Mouse (Mus musculus): Measurements from ENCODE around the gene Ap1m2. TPM values are rescaled to one million over a fixed set of nuclear protein-coding genes. Genes with fewer than 3 reads are reported as not detected.
A peak's percentile ranks its signal among the peaks of the same experiment; 100 is the strongest.

The Ap1m2 gene
- 0.06 and 0.07 TPM in 2 replicates for polyA plus RNA-seq (2012; rRNA removed)
- polyA plus RNA-seq (2014; fragmentation: Nextera tagmentation; extraction: Ambion mirVana): 0.16 and 0.24 TPM in 2 replicates

GRCm38 (mm10) chr9:21312134-21312533 lies at the start of gene Ap1m2:
Gene Ap1m2 (minus strand): TSS chr9:21312337.
- no peak within 1 kb of the TSS for H3K9ac ChIP-seq (replicated peaks)
- no peak for DNase-seq (ENCODE audit: low read depth in 3 of 3, low spot score in 3 of 3)
- no peak within 1 kb of the TSS for H3K4me3 ChIP-seq (ENCODE audit: insufficient read depth in 1 of 2, low read depth in 2 of 2, low read length in 2 of 2)
- H3K4me2 ChIP-seq (ENCODE audit: low read depth): no peak within 1 kb of the TSS; the same call in 1 of the 2 replicates
- no peaks in the 10 kb centered on the region for H3K9me3 ChIP-seq (ENCODE audit: control insufficient read depth, low read length)
- 26% methylated on average over 33 of the region's 35 CpGs for WGBS (ENCODE audit: insufficient replicate concordance)
- peaks cover 13% of the 10 kb centered on the region for H3K27me3 ChIP-seq (ENCODE audit: control insufficient read depth, insufficient read depth, low read length)
- no peaks in the 10 kb centered on the region for H3K36me3 ChIP-seq (replicated peaks; ENCODE audit: control insufficient read depth, insufficient read depth, low read depth)
- no peak for ATAC-seq (ENCODE audit: insufficient read depth)
- TF ChIP-seq CTCF (IDR thresholded peaks at IDR 0.05; ENCODE audit: low read depth) (no peak), EP300 (IDR thresholded peaks at IDR 0.05; ENCODE audit: low read depth) (no peak)
- no peak within 1 kb of the TSS for H3K27ac ChIP-seq
- peaks cover 8 to 21% of the 10 kb centered on the region in 2 experiments for H3K4me1 ChIP-seq (replicated peaks; ENCODE audit: control insufficient read depth in 2 of 2, insufficient read depth in 2 of 2, low read length in 1 of 2)

GRCm38 (mm10) chr9:21356981-21357718 lies 45.0 kb upstream of the Ap1m2 start:
- Histone ChIP-seq H3K9ac (replicated peaks) (no peak overlapping the region), H3K4me1 (replicated peaks; ENCODE audit: control insufficient read depth in 2 of 2, insufficient read depth in 2 of 2, low read length in 1 of 2) (0 out of 4 replicates have a peak, but pooled peaks cover 0 to 5% of the 10 kb centered on the region in 2 experiments), H3K9me3 (ENCODE audit: control insufficient read depth, low read length) (no peaks in the 10 kb centered on the region), H3K4me3 (ENCODE audit: insufficient read depth in 1 of 2, low read depth in 2 of 2, low read length in 2 of 2) (no peak overlapping the region), H3K27me3 (ENCODE audit: control insufficient read depth, insufficient read depth, low read length) (no peaks in the 10 kb centered on the region), H3K36me3 (replicated peaks; ENCODE audit: control insufficient read depth, insufficient read depth, low read depth) (no peaks in the 10 kb centered on the region), H3K27ac (no peak overlapping the region), H3K4me2 (ENCODE audit: low read depth) (no peak overlapping the region)
- ATAC-seq (ENCODE audit: insufficient read depth) (no peak), DNase-seq (ENCODE audit: low read depth in 3 of 3, low spot score in 3 of 3) (peak; percentile 53 to 60 (median 55))
- WGBS (ENCODE audit: insufficient replicate concordance): 0% methylated on average over 1 of the region's 1 CpGs
- peak; percentile 83 for TF ChIP-seq CTCF (IDR thresholded peaks at IDR 0.05; ENCODE audit: low read depth)
- TF ChIP-seq EP300 (IDR thresholded peaks at IDR 0.05; ENCODE audit: low read depth): no peak

GRCm38 (mm10) chr9:21354796-21355195 lies 42.7 kb upstream of the Ap1m2 start:
- H3K4me2 ChIP-seq (ENCODE audit: low read depth): no peak overlapping the region
- WGBS (ENCODE audit: insufficient replicate concordance): 75% methylated on average over 6 of the region's 6 CpGs
- ATAC-seq (ENCODE audit: insufficient read depth): no peak
- H3K27ac ChIP-seq: no peak overlapping the region
- 0 out of 4 replicates have a peak, but pooled peaks cover 1 to 5% of the 10 kb centered on the region in 2 experiments for H3K4me1 ChIP-seq (replicated peaks; ENCODE audit: control insufficient read depth in 2 of 2, insufficient read depth in 2 of 2, low read length in 1 of 2)
- TF ChIP-seq EP300 (IDR thresholded peaks at IDR 0.05; ENCODE audit: low read depth): no peak
- no peak for TF ChIP-seq CTCF (IDR thresholded peaks at IDR 0.05; ENCODE audit: low read depth)
- H3K36me3 ChIP-seq (replicated peaks; ENCODE audit: control insufficient read depth, insufficient read depth, low read depth): no peaks in the 10 kb centered on the region
- no peaks in the 10 kb centered on the region for H3K9me3 ChIP-seq (ENCODE audit: control insufficient read depth, low read length)
- no peak overlapping the region for H3K9ac ChIP-seq (replicated peaks)
- no peak for DNase-seq (ENCODE audit: low read depth in 3 of 3, low spot score in 3 of 3)
- no peaks in the 10 kb centered on the region for H3K27me3 ChIP-seq (ENCODE audit: control insufficient read depth, insufficient read depth, low read length)
- no peak overlapping the region for H3K4me3 ChIP-seq (ENCODE audit: insufficient read depth in 1 of 2, low read depth in 2 of 2, low read length in 2 of 2)

- Histone ChIP-seq H3K27ac (no peak overlapping the region), H3K36me3 (replicated peaks; ENCODE audit: control insufficient read depth, insufficient read depth, low read depth) (no peaks in the 10 kb centered on the region), H3K4me3 (ENCODE audit: insufficient read depth in 1 of 2, low read depth in 2 of 2, low read length in 2 of 2) (no peak overlapping the region), H3K4me2 (ENCODE audit: low read depth) (no peak overlapping the region), H3K4me1 (replicated peaks; ENCODE audit: control insufficient read depth in 2 of 2, insufficient read depth in 2 of 2, low read length in 1 of 2) (0 out of 4 replicates have a peak, but pooled peaks cover 1 to 5% of the 10 kb centered on the region in 2 experiments), H3K9ac (replicated peaks) (no peak overlapping the region), H3K9me3 (ENCODE audit: control insufficient read depth, low read length) (no peaks in the 10 kb centered on the region), H3K27me3 (ENCODE audit: control insufficient read depth, insufficient read depth, low read length) (no peaks in the 10 kb centered on the region)
- DNase-seq (ENCODE audit: low read depth in 3 of 3, low spot score in 3 of 3) (no peak), ATAC-seq (ENCODE audit: insufficient read depth) (no peak)
- TF ChIP-seq EP300 (IDR thresholded peaks at IDR 0.05; ENCODE audit: low read depth) (no peak), CTCF (IDR thresholded peaks at IDR 0.05; ENCODE audit: low read depth) (no peak)
- WGBS (ENCODE audit: insufficient replicate concordance): 37% methylated on average over 2 of the region's 2 CpGs
These were observed 41.2 kb upstream of the Ap1m2 start for GRCm38 (mm10) chr9:21353373-21353686.

Measured in liver, embryonic 14.5 days (tissue).